Mouse (Mus musculus) liver (tissue): ENCODE results near the gene Olfr1044.
"Not testable (repeated sequence)": the region's sequence is repeated elsewhere in the genome, so short reads cannot be mapped to it uniquely, and the experiment has no call there.

Experiments used
- DNase-seq: peaks from one replicate; pipeline ENCODE4 v3.0.0-alpha.2; 2020; ENCODE audit warnings: mixed read lengths

The Olfr1044 gene

DNA sequence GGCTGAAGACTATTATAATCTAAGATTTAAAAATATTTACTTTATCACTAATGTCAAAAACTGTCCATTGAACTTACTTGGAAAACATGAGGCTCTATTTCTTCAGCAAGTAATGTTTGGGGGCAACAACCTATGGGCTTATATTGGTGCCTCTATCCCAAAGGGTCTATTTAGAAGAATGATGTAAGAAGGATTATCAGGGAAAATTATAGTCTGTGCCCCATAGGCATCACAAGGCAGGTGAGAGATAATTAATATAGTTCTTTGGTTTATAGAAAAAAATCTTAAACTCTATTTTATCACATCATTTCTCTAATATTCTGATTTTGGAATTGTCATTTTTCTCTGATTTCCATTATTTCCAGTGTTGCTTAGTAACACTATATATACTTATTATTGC lies at the start of gene Olfr1044:
Gene Olfr1044 (minus strand): TSS at position 101 of the 400 bp plus-strand sequence.
- DNase-seq, result no peak

DNA sequence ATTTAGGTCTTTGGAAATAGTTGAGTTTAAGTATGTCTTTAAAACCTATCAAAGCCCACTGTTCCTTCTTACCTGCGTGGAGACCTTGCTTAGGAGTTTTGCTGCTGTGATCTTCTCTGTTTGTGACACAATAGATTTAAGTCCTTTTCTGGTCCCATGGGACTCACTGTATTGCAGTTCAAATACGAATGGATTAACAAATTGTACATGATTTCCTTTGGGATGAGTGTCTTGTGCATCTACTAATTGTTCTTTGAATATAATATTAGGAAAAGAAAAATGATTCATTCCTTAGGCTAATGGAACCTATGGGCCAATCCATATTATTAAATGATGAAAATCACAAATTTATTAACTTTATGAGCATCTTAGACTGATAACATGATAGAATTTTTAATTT lies 41.6 kb upstream of the Olfr1044 start, which contains the start of gene Olfr1046:
Gene Olfr1046 (minus strand): TSS at position 101 of the 400 bp plus-strand sequence.
- DNase-seq, result no peak

DNA sequence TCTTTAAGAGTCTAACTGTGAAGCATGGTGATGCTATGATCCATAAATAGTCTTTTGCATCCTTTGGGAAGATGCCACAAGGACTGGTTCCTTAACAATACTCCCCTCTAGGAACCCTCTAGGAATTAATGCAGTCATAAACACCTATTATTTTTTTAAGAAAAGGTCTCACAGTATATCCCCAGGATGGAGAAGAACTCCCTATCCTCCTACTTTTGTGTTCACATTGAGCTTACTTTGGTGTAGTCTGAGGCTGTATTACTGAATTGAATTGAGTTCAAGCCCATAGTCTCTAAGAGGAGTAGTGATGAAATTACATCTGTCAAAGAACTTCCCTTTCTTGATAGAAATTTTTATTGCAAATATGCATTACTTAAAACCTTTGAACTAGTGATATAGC lies 25.3 kb upstream of the Olfr1044 start, which contains the start of gene Olfr1045:
Gene Olfr1045 (minus strand): TSS at position 101 of the 400 bp plus-strand sequence.
- DNase-seq, result no peak

DNA sequence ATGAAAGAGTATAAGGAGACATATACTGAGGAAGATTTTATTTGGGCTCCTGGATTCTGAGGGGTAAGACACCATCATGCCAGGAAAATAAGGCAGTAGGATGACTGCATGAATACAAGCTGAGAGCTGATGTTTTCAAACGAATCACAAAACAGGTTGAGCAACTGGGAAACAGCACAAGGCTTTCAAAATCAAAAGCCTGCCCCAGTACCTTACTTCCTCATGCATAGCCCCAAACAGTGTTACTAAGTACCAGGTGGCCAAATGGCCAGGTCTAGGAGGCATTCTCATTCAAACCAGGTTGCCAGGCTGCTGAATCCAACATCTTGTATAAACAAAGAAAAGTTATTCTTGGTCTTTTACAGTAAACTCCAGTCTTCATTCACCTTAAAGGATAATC lies 18.2 kb upstream of the Olfr1044 start:
- no peak for DNase-seq

DNA sequence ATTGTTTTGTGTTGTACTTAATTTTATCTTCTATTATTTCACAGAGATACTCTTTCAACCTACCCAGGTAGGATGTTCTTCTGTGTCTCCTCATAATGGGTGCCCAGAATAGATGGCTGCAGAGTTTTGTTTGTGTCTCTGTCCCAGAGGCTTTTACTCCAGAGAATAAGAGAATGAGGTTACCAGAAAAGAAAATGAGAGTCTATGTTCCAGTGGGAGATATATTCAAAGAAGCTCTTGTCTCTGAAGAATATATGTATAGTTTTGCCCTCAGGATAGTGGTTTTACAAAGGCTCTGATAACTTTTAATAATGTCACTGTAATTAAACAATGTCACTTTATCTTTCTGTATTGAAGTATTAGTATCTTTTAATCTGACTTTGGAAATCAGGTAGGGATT lies 8.0 kb upstream of the Olfr1044 start, which contains the start of gene Olfr52:
Gene Olfr52 (minus strand): TSS at position 101 of the 400 bp plus-strand sequence.
- DNase-seq, result no peak

DNA sequence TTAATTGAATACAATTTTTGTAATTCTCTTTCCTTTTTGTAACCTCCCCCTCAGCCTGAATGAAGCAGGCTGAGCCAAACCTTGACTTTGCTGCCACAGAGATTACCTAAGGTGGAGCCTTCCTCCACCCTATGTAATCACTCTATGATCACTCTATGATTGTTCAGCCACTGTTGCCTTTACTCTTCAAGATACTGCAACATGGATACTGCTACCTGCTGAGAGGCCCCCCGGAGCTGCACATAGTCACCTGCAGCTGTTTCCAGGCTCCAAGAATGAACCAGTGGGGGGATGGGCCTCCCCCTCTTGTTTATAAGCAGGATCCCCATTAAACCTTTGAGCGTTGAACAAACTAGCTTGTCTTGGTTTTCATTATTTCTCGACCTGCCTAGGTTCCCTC lies 2.3 kb upstream of the Olfr1044 start:
- no peak for DNase-seq

DNA sequence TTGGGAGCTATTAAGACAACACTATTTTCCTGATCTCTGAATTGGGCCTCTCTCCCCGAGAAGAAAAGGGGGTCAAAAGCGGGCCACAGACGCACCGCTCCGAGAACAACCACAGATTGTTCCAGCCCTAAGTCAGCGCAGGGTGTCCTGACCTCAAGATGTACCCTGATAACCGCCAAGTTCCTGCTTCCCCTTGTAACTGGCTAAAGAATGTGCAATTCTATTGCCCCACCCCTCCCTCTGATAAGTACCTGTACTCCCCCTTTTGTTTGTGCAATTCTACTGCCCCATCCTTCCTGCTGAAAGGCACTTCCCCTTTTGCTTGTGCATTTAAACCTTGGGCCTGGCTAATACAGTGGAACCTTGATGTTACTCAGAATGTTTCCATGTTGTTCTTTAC lies 2.2 kb downstream of the Olfr1044 start:
- not testable (repeated sequence) for DNase-seq

DNA sequence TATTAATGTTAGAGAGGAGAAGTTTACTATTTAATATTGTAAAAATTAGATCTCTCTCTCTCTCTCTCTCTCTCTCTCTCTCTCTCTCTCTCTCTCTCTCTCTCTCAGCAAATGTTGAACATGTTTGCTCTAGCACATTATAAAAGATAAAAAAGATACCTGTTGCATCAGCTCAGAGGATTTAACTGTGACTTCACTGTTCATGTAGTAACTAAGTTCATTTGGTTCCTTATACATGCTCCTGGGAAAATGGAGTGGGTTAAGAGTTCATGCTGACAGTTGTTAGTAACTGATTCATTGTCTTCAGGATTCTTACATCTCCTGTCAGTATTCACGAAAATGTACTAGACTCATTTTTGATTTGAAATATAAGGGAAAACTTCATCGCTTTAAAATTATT lies 10.2 kb downstream of the Olfr1044 start, which contains the start of gene Olfr1043:
Gene Olfr1043 (minus strand): TSS at position 101 of the 400 bp plus-strand sequence.
- DNase-seq, result no peak

DNA sequence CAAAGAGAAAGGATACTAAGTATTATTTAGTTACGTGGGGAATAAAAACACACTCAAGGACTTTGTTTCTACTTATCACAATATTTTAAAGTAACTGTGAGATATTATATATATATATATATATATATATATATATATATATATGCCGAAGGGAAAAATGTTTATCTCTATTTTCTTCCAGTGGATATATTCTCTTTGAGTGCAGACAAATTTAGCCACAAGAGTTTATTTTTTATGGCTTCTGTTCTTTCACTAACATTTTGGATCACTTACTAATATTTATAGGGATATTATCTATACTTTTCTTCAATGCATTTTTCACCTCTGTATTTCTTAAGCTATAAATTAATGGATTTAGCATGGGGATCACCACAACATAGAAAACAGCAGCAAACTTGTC lies 15.9 kb downstream of the Olfr1044 start, which contains the start of gene Olfr1042:
Gene Olfr1042 (minus strand): TSS at position 101 of the 400 bp plus-strand sequence.
- DNase-seq, result no peak

DNA sequence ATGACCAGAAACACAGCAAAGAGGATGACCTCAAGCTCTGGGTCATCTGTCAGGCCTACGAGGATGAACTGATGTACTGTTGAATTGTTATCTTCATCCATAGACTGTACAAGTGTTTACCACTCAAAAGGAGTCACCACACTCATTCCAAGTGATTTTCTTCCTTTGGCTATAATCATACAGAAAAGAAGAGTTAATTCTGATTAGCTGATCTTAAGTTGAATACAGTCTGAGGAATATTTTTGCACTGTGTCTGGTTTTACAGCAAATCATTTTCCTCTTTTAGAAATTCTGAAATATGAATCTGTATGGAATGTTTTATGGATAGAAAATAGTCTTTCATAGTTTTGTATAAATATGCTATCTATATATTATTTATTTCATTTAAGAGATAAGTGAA lies 31.0 kb downstream of the Olfr1044 start, which contains the start of gene Olfr1040:
Gene Olfr1040 (minus strand): TSS at position 101 of the 400 bp plus-strand sequence.
- DNase-seq, result no peak

DNA sequence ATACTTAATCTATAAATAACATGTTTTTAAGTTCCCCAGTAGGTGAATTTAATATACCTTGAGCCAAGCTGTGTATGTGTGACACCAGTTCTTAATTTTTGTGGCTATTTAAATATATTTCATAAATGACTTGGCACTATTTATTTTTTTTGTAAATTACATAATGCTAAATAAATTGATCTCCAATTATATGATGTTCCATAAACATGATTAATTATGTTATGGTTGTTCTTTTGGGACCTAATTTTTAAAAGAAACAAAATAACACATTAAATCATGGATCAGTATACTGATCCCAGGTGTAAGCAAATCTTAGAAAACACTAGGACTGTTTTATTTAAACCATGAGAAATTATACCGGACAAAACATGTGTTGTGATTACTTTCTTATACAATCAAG lies 41.8 kb downstream of the Olfr1044 start, which contains the start of gene Olfr1039:
Gene Olfr1039 (minus strand): TSS at position 101 of the 400 bp plus-strand sequence.
- no peak for DNase-seq
